ENCODE assay signal across 10 mouse cellular contexts in the genomic region with DNA sequence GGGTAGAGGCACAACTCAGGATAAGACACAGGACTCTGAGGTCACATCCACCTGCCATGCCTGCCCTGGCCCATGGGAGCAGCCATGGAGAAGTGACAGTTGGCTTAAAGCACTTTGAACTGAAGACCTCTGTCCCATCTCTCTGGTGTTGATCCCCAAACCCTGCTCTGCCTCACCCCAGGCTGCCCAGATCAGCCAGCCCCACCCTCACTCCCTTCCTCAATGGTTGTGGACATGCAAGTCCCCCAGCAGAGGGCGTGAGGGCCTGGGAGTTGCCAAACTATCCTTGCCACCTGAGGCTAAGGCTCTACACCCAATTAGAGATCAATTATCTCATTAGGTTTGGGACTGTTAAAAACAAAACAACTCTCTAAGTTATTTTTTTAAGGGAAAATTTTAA. TPM values are rescaled to one million over a fixed set of nuclear protein-coding genes. Genes with fewer than 3 reads are reported as not detected.
A peak's percentile ranks its signal among the peaks of the same experiment; 100 is the strongest.
DNase-seq lines count a peak whose midpoint lies in the region; ATAC-seq and TF ChIP-seq lines count a peak whose summit lies in the region.
"Had no signal": no experiment of that assay in that cellular context is flagged by ENCODE, and none has a peak within 500 bp of the region (broad histone marks: within the 10 kb centered on the region; RNA-seq: fewer than 3 reads in every experiment).

No protein-coding gene starts in this region.

- DNase-seq in adrenal gland, postnatal 14 days: peak; percentile 53
- no peak for DNase-seq in adrenal gland, adult 18-20 months (ENCODE audit: low spot score in 2 of 2)
- DNase-seq in kidney, postnatal 4 days: peak; percentile 29 to 34
- DNase-seq in kidney, adult 11 months: no peak
- peak; percentile 54 for DNase-seq in MN1 (ENCODE audit: low spot score)
- no peak for DNase-seq in layer of hippocampus, adult 9-10 months (ENCODE audit: low spot score)

- no peak overlapping the region; the same call in 1 of the 2 replicates for H3K4me2 ChIP-seq in hindbrain, embryonic 16.5 days (ENCODE audit: low read length)
- H3K4me2 ChIP-seq: limb, embryonic 15.5 days had no signal

- H3K4me3 ChIP-seq in embryonic fibroblast, embryonic 13.5 days (ENCODE audit: insufficient read depth, low read length): no peak overlapping the region
- H3K4me3 ChIP-seq in hindbrain, embryonic 16.5 days (ENCODE audit: low read length): no peak overlapping the region
- H3K4me3 ChIP-seq: erythroblast, embryonic 14.5 days; limb, embryonic 15.5 days had no signal

- H3K9me3 ChIP-seq in hindbrain, embryonic 16.5 days (ENCODE audit: control insufficient read depth, low read length): no peaks in the 10 kb centered on the region
- H3K9me3 ChIP-seq: limb, embryonic 15.5 days had no signal

- no peak for ATAC-seq in hindbrain, embryonic 16.5 days

- H3K27me3 ChIP-seq in hindbrain, embryonic 16.5 days (replicated peaks; ENCODE audit: control insufficient read depth, insufficient read depth, low read length): no peaks in the 10 kb centered on the region

- no peaks in the 10 kb centered on the region for H3K4me1 ChIP-seq in embryonic fibroblast, embryonic 13.5 days (ENCODE audit: control insufficient read depth, insufficient read depth, low read length)
- peaks cover 19% of the 10 kb centered on the region for H3K4me1 ChIP-seq in hindbrain, embryonic 16.5 days (ENCODE audit: control insufficient read depth, insufficient read depth, low read depth, low read length)

- WGBS in hindbrain, embryonic 16.5 days: 12% methylated on average over 1 of the region's 1 CpGs

- no peak for TF ChIP-seq POLR2A in embryonic fibroblast, embryonic 13.5 days (IDR thresholded peaks at IDR 0.05; ENCODE audit: low read depth, low read length)

- peak; percentile 28; the same call in 1 of the 2 replicates for TF ChIP-seq CTCF in embryonic fibroblast, embryonic 13.5 days (IDR thresholded peaks at IDR 0.05; ENCODE audit: borderline replicate concordance, insufficient read depth, low read length)

- no peak overlapping the region for H3K27ac ChIP-seq in embryonic fibroblast, embryonic 13.5 days (ENCODE audit: insufficient read depth, low read length)
- H3K27ac ChIP-seq in hindbrain, embryonic 16.5 days (ENCODE audit: low read depth, low read length): no peak overlapping the region
- H3K27ac ChIP-seq: limb, embryonic 15.5 days had no signal

- H3K9ac ChIP-seq in hindbrain, embryonic 16.5 days (ENCODE audit: low read depth, low read length): no peak overlapping the region
- H3K9ac ChIP-seq: limb, embryonic 15.5 days had no signal

- H3K36me3 ChIP-seq in hindbrain, embryonic 16.5 days (ENCODE audit: control insufficient read depth, insufficient read depth, low read length): peaks cover 12% of the 10 kb centered on the region; the same call in 1 of the 2 replicates
- H3K36me3 ChIP-seq: limb, embryonic 15.5 days had no signal

RNA-seq across cellular contexts. Expression of gene Eef1a2, which starts 3.0 kb away (rescaled TPM):
- 38.4 and 47.9 TPM in 2 replicates for total RNA-seq in adrenal gland, postnatal 14 days (2021)
- total RNA-seq in adrenal gland, adult 18-20 months (2021): 10 to 100 TPM; 55.1 to 71.0 TPM
- not detected in 2 replicates for polyA plus RNA-seq in embryonic fibroblast, embryonic 13.5 days (2011; ENCODE audit: insufficient read length, low read depth, missing spikeins)
- polyA plus RNA-seq in hindbrain, embryonic 16.5 days (2015; fragmentation: Nextera tagmentation; extraction: Ambion mirVana): 5.4 and 9.7 TPM in 2 replicates
- polyA plus RNA-seq: erythroblast, embryonic 14.5 days; limb, embryonic 15.5 days had no signal

RNA-seq across cellular contexts. Expression of gene Kcnq2, which starts 18.7 kb away (rescaled TPM):
- total RNA-seq in adrenal gland, postnatal 14 days (2021): 6.0 and 6.8 TPM in 2 replicates
- total RNA-seq in adrenal gland, adult 18-20 months (2021): 1 to 10 TPM; 5.2 to 7.3 TPM
- polyA plus RNA-seq in embryonic fibroblast, embryonic 13.5 days (2011; ENCODE audit: insufficient read length, low read depth, missing spikeins): not detected in 2 replicates
- 41.4 and 47.3 TPM in 2 replicates for polyA plus RNA-seq in hindbrain, embryonic 16.5 days (2015; fragmentation: Nextera tagmentation; extraction: Ambion mirVana)

RNA-seq across cellular contexts. Expression of gene Ppdpf, which starts 33.2 kb away (rescaled TPM):
- total RNA-seq in adrenal gland, postnatal 14 days (2021): 95.5 and 98.6 TPM in 2 replicates
- total RNA-seq in adrenal gland, adult 18-20 months (2021): 10 to 100 TPM; 69.8 to 94.9 TPM
- polyA plus RNA-seq in embryonic fibroblast, embryonic 13.5 days (2011; ENCODE audit: insufficient read length, low read depth, missing spikeins): 37.8 and 40.9 TPM in 2 replicates
- 380 and 389 TPM in 2 replicates for polyA plus RNA-seq in hindbrain, embryonic 16.5 days (2015; fragmentation: Nextera tagmentation; extraction: Ambion mirVana)

RNA-seq across cellular contexts. Expression of gene Ptk6, which starts 48.8 kb away (rescaled TPM):
- 0.11 TPM in 1 of 2 replicates, not detected in the other for total RNA-seq in adrenal gland, postnatal 14 days (2021)
- total RNA-seq in adrenal gland, adult 18-20 months (2021): not detected
- polyA plus RNA-seq in embryonic fibroblast, embryonic 13.5 days (2011; ENCODE audit: insufficient read length, low read depth, missing spikeins): not detected in 2 replicates
- polyA plus RNA-seq in hindbrain, embryonic 16.5 days (2015; fragmentation: Nextera tagmentation; extraction: Ambion mirVana): not detected in 2 replicates
- polyA plus RNA-seq: erythroblast, embryonic 14.5 days had no signal

RNA-seq across cellular contexts. Expression of gene Srms, which starts 59.1 kb away (rescaled TPM):
- 0.56 and 0.60 TPM in 2 replicates for total RNA-seq in adrenal gland, postnatal 14 days (2021)
- under 1 TPM; 0.73 to 0.83 TPM for total RNA-seq in adrenal gland, adult 18-20 months (2021)
- not detected in 2 replicates for polyA plus RNA-seq in embryonic fibroblast, embryonic 13.5 days (2011; ENCODE audit: insufficient read length, low read depth, missing spikeins)
- 0.21 and 0.35 TPM in 2 replicates for polyA plus RNA-seq in hindbrain, embryonic 16.5 days (2015; fragmentation: Nextera tagmentation; extraction: Ambion mirVana)

Comparison
In these comparisons a context has a peak if more than half of its experiments do, and no peak if none do; other contexts are left out.
1. DNase-seq: peak in adrenal gland, postnatal 14 days (single experiment), kidney, postnatal 4 days (2 of 2) and MN1 (single experiment); none in adrenal gland, adult 18-20 months (0 of 2), kidney, adult 11 months (single experiment) and layer of hippocampus, adult 9-10 months (single experiment).